Mouse (Mus musculus) brain, embryonic 14.5 days (tissue): ENCODE measurements around the gene Tef.

Experiments
- CTCF ChIP-seq: fragments of 200-500 bp; IDR thresholded peaks from 2 replicates; pipeline ENCODE4 v1.5.1; 2012; ENCODE audit warnings: inconsistent platforms, mild to moderate bottlenecking, moderate library complexity, borderline replicate concordance; ENCODE audit not compliant: insufficient read depth, insufficient read length; ENCODE audit errors: extremely low read depth
- POLR2A ChIP-seq: fragments of 200-500 bp; IDR thresholded peaks from 2 replicates; pipeline ENCODE4 v1.6.1; 2012; ENCODE audit warnings: mild to moderate bottlenecking, inconsistent platforms, borderline replicate concordance; ENCODE audit not compliant: poor library complexity, insufficient read depth, insufficient read length, severe bottlenecking; ENCODE audit errors: extremely low read depth

DNA sequence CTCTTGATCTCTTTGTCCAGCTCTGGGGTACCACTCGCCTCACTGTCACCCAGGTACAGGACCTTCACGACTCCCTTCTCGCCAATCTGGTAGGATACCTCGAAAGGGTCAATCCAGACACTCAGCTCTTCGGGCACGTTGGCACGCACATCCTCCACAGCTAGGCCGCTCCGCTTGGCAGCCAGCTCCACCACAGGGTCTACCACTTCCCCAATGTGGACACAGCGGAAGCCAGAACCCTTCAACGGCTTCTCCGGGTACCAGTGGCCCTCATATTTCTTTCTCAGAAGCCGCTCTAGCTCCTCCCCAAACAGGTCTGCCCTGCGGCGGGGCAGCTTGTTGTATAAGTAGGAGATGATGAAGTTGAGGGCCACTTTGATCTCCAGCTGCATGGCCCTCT lies 49.2 kb downstream of the Tef start:
- TF ChIP-seq CTCF (no peak), POLR2A (no peak)
